Mouse (Mus musculus) kidney, postnatal 10 days (tissue): ENCODE results near the gene Tfr2.

Experiments
- DNase-seq: peaks from one replicate; pipeline ENCODE4 v3.0.0; 2021; ENCODE audit warnings: mixed read lengths

Tfr2 gene

GRCm38 (mm10) chr5:137628498-137629305, 59.1 kb downstream of the Tfr2 start, which contains the start of the genes Fbxo24, Lrch4 and Gm20605:
Gene Fbxo24 (minus strand): TSS chr5:137629002.
Gene Lrch4 (plus strand): TSS chr5:137629121.
Gene Gm20605 (plus strand): TSS chr5:137629175.
- peak; percentile 99 for DNase-seq

- DNase-seq, result peak; percentile 88
These were observed 59.7 kb downstream of the Tfr2 start for GRCm38 (mm10) chr5:137629306-137629721.

- peak; percentile 78 for DNase-seq
These were observed 60.4 kb downstream of the Tfr2 start for GRCm38 (mm10) chr5:137629906-137630545.

GRCm38 (mm10) chr5:137630602-137631001, 61.0 kb downstream of the Tfr2 start:
- peak; percentile 77 for DNase-seq

- peak; percentile 67 for DNase-seq
These were observed 61.5 kb downstream of the Tfr2 start for GRCm38 (mm10) chr5:137631171-137631570.

GRCm38 (mm10) chr5:137631591-137631990, 62.0 kb downstream of the Tfr2 start:
- no peak for DNase-seq

- DNase-seq, result no peak
These were observed 63.9 kb downstream of the Tfr2 start for GRCm38 (mm10) chr5:137633397-137634084.
